Mouse (Mus musculus) erythroid progenitor cell, adult 5-6 weeks (primary cell): ENCODE results near the gene Dclk2. TPM values are rescaled to one million over a fixed set of nuclear protein-coding genes. Genes with fewer than 3 reads are reported as not detected.

Source experiments
- ATAC-seq: replicated peaks from 2 replicates; pipeline ENCODE4 v1.8.0; 2016; ENCODE audit warnings: moderate number of reproducible peaks, mild to moderate bottlenecking, moderate TSS enrichment, inconsistent platforms; ENCODE audit not compliant: poor library complexity, low FRiP score, severe bottlenecking
- total RNA-seq, 2 experiments: library from RNA; stranded (forward) in 1 of 2; stranded (reverse) in 1 of 2; fragments of 150-400 nt in 1 of 2; fragments of 186-747, 209-891 nt in 1 of 2; gene quantifications; 2 replicates each; pipeline versions ENCODE4 v1.2.3 to v1.2.4; 2015 to 2017; ENCODE audit warnings: low replicate concordance in 2 of 2

Gene Dclk2
- total RNA-seq, 2 experiments from 2014 or later = 36.8 to 65.0 TPM

- ATAC-seq = no peak
Observed at GRCm38 (mm10) chr3:86768969-86769368, 151.7 kb downstream of the Dclk2 start.

- no peak for ATAC-seq
Observed at GRCm38 (mm10) chr3:86768553-86768952, 152.1 kb downstream of the Dclk2 start.

GRCm38 (mm10) chr3:86762456-86762855 lies 158.2 kb downstream of the Dclk2 start:
- no peak for ATAC-seq

GRCm38 (mm10) chr3:86762036-86762415 lies 158.6 kb downstream of the Dclk2 start:
- ATAC-seq = no peak

- no peak for ATAC-seq
Observed at GRCm38 (mm10) chr3:86761095-86762035, 159.3 kb downstream of the Dclk2 start.

GRCm38 (mm10) chr3:86760474-86760873 lies 160.2 kb downstream of the Dclk2 start:
- ATAC-seq = no peak

- ATAC-seq = no peak
Observed at GRCm38 (mm10) chr3:86759834-86760233, 160.8 kb downstream of the Dclk2 start.

GRCm38 (mm10) chr3:86759383-86759782 lies 161.3 kb downstream of the Dclk2 start:
- no peak for ATAC-seq

- ATAC-seq = no peak
Observed at GRCm38 (mm10) chr3:86758727-86759126, 161.9 kb downstream of the Dclk2 start.

- ATAC-seq = no peak
Observed at GRCm38 (mm10) chr3:86756548-86756947, 164.1 kb downstream of the Dclk2 start.

GRCm38 (mm10) chr3:86754595-86755557 lies 165.8 kb downstream of the Dclk2 start:
- ATAC-seq = no peak

GRCm38 (mm10) chr3:86754178-86754577 lies 166.5 kb downstream of the Dclk2 start:
- no peak for ATAC-seq

GRCm38 (mm10) chr3:86750652-86751051 lies 170.0 kb downstream of the Dclk2 start:
- ATAC-seq = no peak

- ATAC-seq = no peak
Observed at GRCm38 (mm10) chr3:86745769-86746512, 174.7 kb downstream of the Dclk2 start.

- ATAC-seq = no peak
Observed at GRCm38 (mm10) chr3:86745348-86745747, 175.3 kb downstream of the Dclk2 start.

GRCm38 (mm10) chr3:86739745-86740144 lies 180.9 kb downstream of the Dclk2 start:
- no peak for ATAC-seq

- ATAC-seq = no peak
Observed at GRCm38 (mm10) chr3:86738831-86739230, 181.8 kb downstream of the Dclk2 start.
